In the genomic region with DNA sequence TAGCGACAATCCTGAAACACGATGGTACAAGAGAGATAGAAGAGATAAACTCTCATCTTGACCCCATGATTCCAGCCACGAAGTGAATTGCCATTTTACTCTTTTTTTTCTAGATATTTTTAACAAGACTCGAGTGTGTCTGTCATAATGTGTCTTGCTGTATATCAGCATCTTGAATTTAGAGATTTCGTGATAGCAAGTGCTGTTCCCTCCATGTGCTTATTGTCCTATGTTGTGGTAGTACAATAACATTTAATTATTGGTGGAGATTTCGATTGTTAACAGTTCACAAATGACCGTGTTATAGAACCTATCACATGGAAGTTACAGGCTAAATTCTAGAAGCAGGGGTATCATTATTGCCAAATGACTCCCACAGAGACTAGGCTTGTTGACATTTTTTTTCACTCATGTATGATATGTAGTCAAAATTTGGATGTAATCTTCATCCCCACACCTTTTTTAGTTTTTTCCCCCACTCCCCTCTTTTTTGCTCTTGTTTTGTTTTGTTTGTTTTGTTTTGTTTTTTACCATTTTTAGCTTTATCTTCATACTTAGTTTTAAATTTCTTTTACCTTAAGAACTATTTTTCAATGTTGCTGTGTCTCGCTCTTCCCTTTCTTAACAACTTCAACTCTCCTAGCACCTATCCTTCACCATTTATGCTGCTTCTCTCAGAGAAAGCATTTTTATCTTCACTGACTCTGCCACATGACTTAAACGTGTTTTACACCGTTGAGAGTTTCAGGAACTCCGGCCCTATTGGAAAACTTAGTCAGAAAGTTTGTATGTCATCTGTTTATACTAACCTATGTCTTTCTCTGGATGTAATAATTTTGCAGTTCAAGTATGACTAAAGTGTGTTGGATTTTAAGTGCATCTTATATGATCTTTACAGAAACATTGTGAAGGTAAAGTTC, we compare ENCODE assay signal across 8 mouse cellular contexts. TPM values are rescaled to one million over a fixed set of nuclear protein-coding genes. Genes with fewer than 3 reads are reported as not detected.
DNase-seq lines count a peak whose midpoint lies in the region; ATAC-seq and TF ChIP-seq lines count a peak whose summit lies in the region.

No protein-coding gene starts in this region.

- peak overlapping the region; percentile 69 for H3K4me2 ChIP-seq in heart, embryonic 12.5 days
- H3K4me2 ChIP-seq in heart, postnatal 0 days (ENCODE audit: low read depth, low read length), result peak overlapping the region; percentile 93

- peaks cover 28% of the 10 kb centered on the region for H3K36me3 ChIP-seq in heart, embryonic 12.5 days
- H3K36me3 ChIP-seq in G1E (replicated peaks) (peaks cover 52% of the 10 kb centered on the region), macrophage (ENCODE audit: inconsistent target) (peaks cover 3% of the 10 kb centered on the region; the same call in 1 of the 2 replicates)
- peaks cover 21% of the 10 kb centered on the region; the same call in 1 of the 2 replicates for H3K36me3 ChIP-seq in heart, postnatal 0 days (replicated peaks; ENCODE audit: control insufficient read depth, insufficient read depth, low read length)

- H3K4me1 ChIP-seq in heart, embryonic 12.5 days (replicated peaks), result peaks cover 18% of the 10 kb centered on the region
- H3K4me1 ChIP-seq in G1E (ENCODE audit: insufficient read depth, low read depth, low read length), result peaks cover 49% of the 10 kb centered on the region
- H3K4me1 ChIP-seq in heart, postnatal 0 days (ENCODE audit: control insufficient read depth, insufficient read depth), result 0 out of 2 replicates have a peak, but pooled peaks cover 10% of the 10 kb centered on the region

- peak overlapping the region; percentile 98 for H3K9ac ChIP-seq in heart, embryonic 12.5 days
- H3K9ac ChIP-seq in heart, postnatal 0 days (replicated peaks; ENCODE audit: low read depth, low read length), result peak overlapping the region; percentile 96

- ATAC-seq in heart, embryonic 12.5 days (ENCODE audit: insufficient number of reproducible peaks, low FRiP score), result no peak
- ATAC-seq in G1E (ENCODE audit: extremely low read depth, insufficient number of reproducible peaks, low FRiP score, poor library complexity, severe bottlenecking), result no peak
- no peak for ATAC-seq in heart, postnatal 0 days (ENCODE audit: insufficient read depth, low read depth)
- ATAC-seq in erythroid progenitor cell, adult 5-6 weeks (replicated peaks; ENCODE audit: low FRiP score, poor library complexity, severe bottlenecking), result no peak

- peak overlapping the region; percentile 98 for H3K4me3 ChIP-seq in heart, embryonic 12.5 days
- peak overlapping the region; percentile 95 for H3K4me3 ChIP-seq in G1E (ENCODE audit: low read depth, low read length)
- H3K4me3 ChIP-seq in heart, postnatal 0 days (ENCODE audit: low read depth, low read length), result peak overlapping the region; percentile 92
- H3K4me3 ChIP-seq in macrophage (ENCODE audit: inconsistent target), result peak overlapping the region; percentile 94

- peaks cover 77% of the 10 kb centered on the region for H3K79me2 ChIP-seq in macrophage (ENCODE audit: inconsistent target)

- 31% methylated on average over 11 of the region's 11 CpGs for WGBS in heart, embryonic 12.5 days
- WGBS in heart, postnatal 0 days, result 29% methylated on average over 11 of the region's 11 CpGs
- WGBS in macrophage (ENCODE audit: missing documents), result 36% methylated on average over 11 of the region's 11 CpGs

- TF ChIP-seq CTCF in G1E (IDR thresholded peaks at IDR 0.05; ENCODE audit: low read depth, low read length), result no peak
- no peak for TF ChIP-seq CTCF in heart, postnatal 0 days (IDR thresholded peaks at IDR 0.05; ENCODE audit: low read depth)

- intact Hi-C loops in heart, postnatal 36 days (cut with DNase I), result loop anchor here (5.0 kb wide), 1 partner anchor 85 kb away; a partner anchor contains a TSS

- H3K9me3 ChIP-seq in heart, embryonic 12.5 days (replicated peaks), result no peaks in the 10 kb centered on the region
- H3K9me3 ChIP-seq in G1E (replicated peaks), result no peaks in the 10 kb centered on the region
- H3K9me3 ChIP-seq in heart, postnatal 0 days (replicated peaks; ENCODE audit: control insufficient read depth, low read length), result no peaks in the 10 kb centered on the region

- DNase-seq in heart, postnatal 36 days, result no peak
- no peak for DNase-seq in G1E (ENCODE audit: low spot score)
- DNase-seq in heart, postnatal 0 days (ENCODE audit: low spot score), result no peak
- no peak for DNase-seq in ovary, postnatal 10 days (ENCODE audit: low spot score)
- DNase-seq in embryo, embryonic 10 days (ENCODE audit: low spot score), result no peak

- no peaks in the 10 kb centered on the region for H3K27me3 ChIP-seq in heart, embryonic 12.5 days (replicated peaks)
- no peaks in the 10 kb centered on the region for H3K27me3 ChIP-seq in G1E (ENCODE audit: insufficient read depth, low read length)
- H3K27me3 ChIP-seq in heart, postnatal 0 days (ENCODE audit: control insufficient read depth, insufficient read depth, low read length), result no peaks in the 10 kb centered on the region

- TF ChIP-seq EP300 in heart, postnatal 0 days (IDR thresholded peaks at IDR 0.05; ENCODE audit: low read depth), result no peak

- peak overlapping the region; percentile 81; the same call in 1 of the 2 replicates for H3K27ac ChIP-seq in heart, embryonic 12.5 days (ENCODE audit: poor library complexity, severe bottlenecking)
- peak overlapping the region; percentile 92 for H3K27ac ChIP-seq in heart, postnatal 0 days (ENCODE audit: low read depth)
- peak overlapping the region; percentile 56 for H3K27ac ChIP-seq in macrophage

RNA-seq across cellular contexts. Expression of a gene that starts 2.4 kb away (rescaled TPM):
- polyA plus RNA-seq in heart, embryonic 12.5 days (2016; fragmentation: Nextera tagmentation; extraction: Ambion mirVana), result 151 and 157 TPM in 2 replicates
- total RNA-seq in heart, postnatal 36 days (2021), result 100 to 1,000 TPM in 1 of 2 experiments, 10 to 100 TPM in 1; 98.9 to 103 TPM
- 184 and 196 TPM in 2 replicates for total RNA-seq in G1E (2014; fragmentation: Nextera tagmentation)
- 97.3 and 112 TPM in 2 replicates for total RNA-seq in G1E (2017)
- 8.4 and 14.3 TPM in 2 replicates for polyA plus RNA-seq in G1E (2012)
- total RNA-seq in heart, postnatal 0 days (2014; rRNA removed; ENCODE audit: low replicate concordance), result 26.2 and 32.7 TPM in 2 replicates
- 151 and 152 TPM in 2 replicates for polyA plus RNA-seq in heart, postnatal 0 days (2015; fragmentation: Nextera tagmentation; extraction: Ambion mirVana)
- 10 to 100 TPM; 12.5 to 53.4 (median 30.9) TPM for total RNA-seq in macrophage (2018; cell fraction: chromatin; rRNA removed)
- total RNA-seq in macrophage (2018; cell fraction: cytosol; rRNA removed), result 100 to 1,000 TPM in 13 of 26 experiments, 10 to 100 TPM in 13; 63.4 to 127 (median 95.0) TPM
- total RNA-seq in macrophage (2018; cell fraction: nucleus; rRNA removed), result 10 to 100 TPM; 15.6 to 53.6 (median 35.0) TPM
- polyA plus RNA-seq in macrophage (2018), result 85.7 to 124 TPM (median 98.6 TPM) in 3 replicates
- 67.4 and 108 TPM in 2 replicates for total RNA-seq in erythroid progenitor cell, adult 5-6 weeks (2015; ENCODE audit: low replicate concordance)
- total RNA-seq in erythroid progenitor cell, adult 5-6 weeks (2017; ENCODE audit: low replicate concordance), result 41.2 and 51.7 TPM in 2 replicates

RNA-seq across cellular contexts. Expression of a gene that starts 2.4 kb away (rescaled TPM):
- polyA plus RNA-seq in heart, embryonic 12.5 days (2016; fragmentation: Nextera tagmentation; extraction: Ambion mirVana), result 63.0 and 63.6 TPM in 2 replicates
- total RNA-seq in heart, postnatal 36 days (2021), result 10 to 100 TPM; 21.2 to 22.8 TPM
- total RNA-seq in G1E (2014; fragmentation: Nextera tagmentation) (140 and 150 TPM in 2 replicates), G1E (2017) (139 and 150 TPM in 2 replicates)
- polyA plus RNA-seq in G1E (2012) (83.4 and 111 TPM in 2 replicates), macrophage (2018) (34.1 to 81.4 TPM (median 62.3 TPM) in 3 replicates)
- total RNA-seq in heart, postnatal 0 days (2014; rRNA removed; ENCODE audit: low replicate concordance), result 7.9 and 11.3 TPM in 2 replicates
- polyA plus RNA-seq in heart, postnatal 0 days (2015; fragmentation: Nextera tagmentation; extraction: Ambion mirVana), result 36.7 and 37.5 TPM in 2 replicates
- 10 to 100 TPM in 23 of 26 experiments, 1 to 10 TPM in 3; 5.3 to 84.5 (median 39.4) TPM for total RNA-seq in macrophage (2018; cell fraction: chromatin; rRNA removed)
- total RNA-seq in macrophage (2018; cell fraction: cytosol; rRNA removed), result 10 to 100 TPM; 27.2 to 86.7 (median 54.5) TPM
- total RNA-seq in macrophage (2018; cell fraction: nucleus; rRNA removed), result 10 to 100 TPM in 22 of 26 experiments, 1 to 10 TPM in 4; 9.0 to 57.0 (median 29.3) TPM
- 10.5 and 23.9 TPM in 2 replicates for total RNA-seq in erythroid progenitor cell, adult 5-6 weeks (2015; ENCODE audit: low replicate concordance)
- total RNA-seq in erythroid progenitor cell, adult 5-6 weeks (2017; ENCODE audit: low replicate concordance), result 13.3 and 18.6 TPM in 2 replicates

RNA-seq across cellular contexts. Expression of a gene that starts 50.5 kb away (rescaled TPM):
- polyA plus RNA-seq in heart, embryonic 12.5 days (2016; fragmentation: Nextera tagmentation; extraction: Ambion mirVana), result 131 and 136 TPM in 2 replicates
- total RNA-seq in heart, postnatal 36 days (2021), result 100 to 1,000 TPM; 243 to 264 TPM
- total RNA-seq in G1E (2014; fragmentation: Nextera tagmentation) (52.6 and 60.8 TPM in 2 replicates), G1E (2017) (104 and 113 TPM in 2 replicates)
- polyA plus RNA-seq in G1E (2012) (35.6 and 41.6 TPM in 2 replicates), macrophage (2018) (44.9 to 107 TPM (median 54.7 TPM) in 3 replicates)
- total RNA-seq in heart, postnatal 0 days (2014; rRNA removed; ENCODE audit: low replicate concordance), result 225 and 256 TPM in 2 replicates
- polyA plus RNA-seq in heart, postnatal 0 days (2015; fragmentation: Nextera tagmentation; extraction: Ambion mirVana), result 177 and 181 TPM in 2 replicates
- 10 to 100 TPM; 24.0 to 95.9 (median 64.2) TPM for total RNA-seq in macrophage (2018; cell fraction: chromatin; rRNA removed)
- total RNA-seq in macrophage (2018; cell fraction: cytosol; rRNA removed), result 10 to 100 TPM; 35.5 to 49.2 (median 43.0) TPM
- total RNA-seq in macrophage (2018; cell fraction: nucleus; rRNA removed), result 10 to 100 TPM; 27.2 to 75.2 (median 48.5) TPM
- 32.7 and 72.4 TPM in 2 replicates for total RNA-seq in erythroid progenitor cell, adult 5-6 weeks (2015; ENCODE audit: low replicate concordance)
- total RNA-seq in erythroid progenitor cell, adult 5-6 weeks (2017; ENCODE audit: low replicate concordance), result 56.0 and 71.2 TPM in 2 replicates

Comparison
In these comparisons a context has a peak if more than half of its experiments do, and no peak if none do; other contexts are left out.
1. RNA of a gene that starts 2.4 kb away (total RNA-seq): 139 to 150 TPM in G1E; 10.5 to 23.9 TPM in erythroid progenitor cell, adult 5-6 weeks, 21.2 to 22.8 TPM in heart, postnatal 36 days and 7.9 to 11.3 TPM in heart, postnatal 0 days; every median in the first group is over 4 times any median in the second.
2. Peak in every context shown above with its lines, with median percentiles within 50 percentile points of each other: H3K27ac ChIP-seq and H3K4me3 ChIP-seq.